Mouse (Mus musculus) liver, embryonic 15.5 days (tissue): Measurements from ENCODE around the gene B430218F22Rik. TPM values are rescaled to one million over a fixed set of nuclear protein-coding genes. Genes with fewer than 3 reads are reported as not detected.
"Not testable (repeated sequence)": the region's sequence is repeated elsewhere in the genome, so short reads cannot be mapped to it uniquely, and the experiment has no call there.

Source experiments
- ATAC-seq: fragments of 200-750 bp; cut with Nextera tagmentation; 2 replicates; pipeline ENCODE4 v1.8.0; 2017; ENCODE audit warnings: moderate number of reproducible peaks, mild to moderate bottlenecking, moderate library complexity; ENCODE audit not compliant: insufficient read depth
- H3K27ac ChIP-seq: fragments of 300-500 bp; sonication (generic); replicated peaks from 2 replicates; pipeline ENCODE4 v1.5.1; 2015; ENCODE audit warnings: mild to moderate bottlenecking, inconsistent platforms
- H3K27me3 ChIP-seq: fragments of 300-500 bp; sonication (generic); 2 replicates; pipeline ENCODE4 v1.6.1; 2015; ENCODE audit warnings: mild to moderate bottlenecking, inconsistent platforms
- H3K36me3 ChIP-seq: fragments of 300-500 bp; sonication (generic); replicated peaks from 2 replicates; pipeline ENCODE4 v1.6.1; 2015; ENCODE audit warnings: moderate library complexity, mild to moderate bottlenecking, inconsistent platforms
- H3K4me1 ChIP-seq: fragments of 300-500 bp; sonication (generic); replicated peaks from 2 replicates; pipeline ENCODE4 v1.6.1; 2015; ENCODE audit warnings: inconsistent platforms
- H3K4me2 ChIP-seq: fragments of 300-500 bp; sonication (generic); 2 replicates; pipeline ENCODE4 v1.6.1; 2015; ENCODE audit warnings: moderate library complexity, mild to moderate bottlenecking, inconsistent platforms
- H3K4me3 ChIP-seq: fragments of 300-500 bp; sonication (generic); replicated peaks from 2 replicates; pipeline ENCODE4 v1.5.1; 2015; ENCODE audit warnings: mild to moderate bottlenecking, inconsistent platforms
- H3K9ac ChIP-seq: fragments of 300-500 bp; sonication (generic); 2 replicates; pipeline ENCODE4 v1.6.1; 2015; ENCODE audit warnings: moderate library complexity, mild to moderate bottlenecking, inconsistent platforms
- H3K9me3 ChIP-seq: fragments of 300-500 bp; sonication (generic); replicated peaks from 2 replicates; pipeline ENCODE4 v1.6.1; 2016; ENCODE audit warnings: inconsistent platforms
- WGBS: fragments of 180-500 bp; shearing (Covaris S2); methylation state at CpG from one replicate; pipeline ENCODE4 v1.1.7; 2015; ENCODE audit warnings: mixed read lengths; ENCODE audit not compliant: insufficient replicate concordance; 5-methylcytosine and 5-hydroxymethylcytosine counted together
- polyA plus RNA-seq: library from polyadenylated mRNA; unstranded; fragments of >200 nt; fragmentation: Nextera tagmentation; extraction: Ambion mirVana; gene quantifications from 2 replicates; pipeline ENCODE4 v1.2.1, GENCODE M21; 2015

Gene B430218F22Rik
- 0.14 and 0.23 TPM in 2 replicates for polyA plus RNA-seq

DNA sequence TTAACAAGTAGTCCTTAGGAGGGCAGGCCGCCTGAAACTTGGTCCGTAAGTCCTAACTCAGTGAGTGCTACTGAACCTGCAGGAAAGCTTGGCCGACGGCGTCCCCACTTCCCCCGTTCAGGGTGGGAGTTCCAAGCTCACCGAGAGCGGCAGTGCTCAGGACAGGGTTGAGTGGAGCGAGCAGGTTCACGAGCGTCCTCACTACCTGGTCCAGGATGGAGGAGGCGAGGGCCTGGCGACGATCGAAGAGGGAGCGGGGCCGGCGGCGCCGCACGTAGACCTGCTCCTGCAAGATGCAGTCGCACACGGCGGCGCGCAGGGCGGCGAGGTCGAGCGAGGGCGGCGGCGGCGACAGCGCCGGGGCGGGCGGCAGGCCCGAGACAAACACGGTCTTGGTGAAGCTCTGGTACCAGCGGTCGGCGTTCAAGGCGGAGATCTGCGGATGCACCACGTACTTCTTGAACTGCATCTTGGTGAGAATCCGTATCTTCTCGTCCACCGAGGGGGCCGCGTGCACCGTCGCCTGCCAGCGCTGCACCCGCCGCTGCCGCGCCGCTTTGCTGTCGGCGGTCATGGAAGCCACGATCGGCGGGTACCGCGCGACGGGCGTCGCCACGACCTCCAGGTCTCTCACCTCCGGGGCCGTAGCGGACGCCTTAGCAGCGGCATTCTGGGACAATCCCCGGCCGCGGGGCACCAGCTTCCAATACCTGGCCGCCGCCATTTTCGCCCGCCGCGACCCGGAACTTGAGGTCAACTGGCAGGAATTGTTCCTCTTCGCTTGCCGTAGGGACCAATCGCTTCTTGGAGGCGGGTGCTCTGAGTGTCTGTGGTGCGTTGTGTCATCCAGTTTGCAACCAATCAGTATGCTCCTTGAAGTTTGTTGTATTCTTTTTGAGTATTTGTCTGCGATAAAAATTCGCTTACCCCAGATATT is at the start of gene B430218F22Rik, which contains the start of gene Mrps30:
B430218F22Rik (plus strand) TSS at position 120 of the 937 bp plus-strand sequence.
Mrps30 (minus strand) TSS at position 742 of the 937 bp plus-strand sequence.
- Histone ChIP-seq H3K9me3 (no peaks in the 10 kb centered on the region), H3K36me3 (peaks cover 30% of the 10 kb centered on the region), H3K27ac (peak within 1 kb of the TSS; percentile 74), H3K4me2 (peak within 1 kb of the TSS; percentile 84), H3K9ac (peak within 1 kb of the TSS; percentile 80), H3K4me1 (peaks cover 10% of the 10 kb centered on the region; the same call in 1 of the 2 replicates), H3K4me3 (peak within 1 kb of the TSS; percentile 88), H3K27me3 (no peaks in the 10 kb centered on the region)
- peak; percentile 96 for ATAC-seq
- under 1% methylated on average over 93 of the region's 93 CpGs for WGBS

- Histone ChIP-seq H3K9ac (no peak overlapping the region), H3K4me1 (no peaks in the 10 kb centered on the region), H3K27ac (no peak overlapping the region), H3K36me3 (no peaks in the 10 kb centered on the region), H3K9me3 (no peaks in the 10 kb centered on the region), H3K27me3 (no peaks in the 10 kb centered on the region), H3K4me2 (no peak overlapping the region), H3K4me3 (no peak overlapping the region)
- WGBS: 19% methylated on average over 10 of the region's 10 CpGs
- ATAC-seq: no peak
Observed at GRCm38 (mm10) chr13:118350257-118350656, 36.2 kb upstream of the B430218F22Rik start.

GRCm38 (mm10) chr13:118350870-118351269 is 35.6 kb upstream of the B430218F22Rik start:
- Histone ChIP-seq H3K27me3 (no peaks in the 10 kb centered on the region), H3K4me2 (no peak overlapping the region), H3K9ac (no peak overlapping the region), H3K27ac (no peak overlapping the region), H3K9me3 (no peaks in the 10 kb centered on the region), H3K4me3 (no peak overlapping the region), H3K36me3 (no peaks in the 10 kb centered on the region), H3K4me1 (no peaks in the 10 kb centered on the region)
- 74% methylated on average over 10 of the region's 10 CpGs for WGBS
- no peak for ATAC-seq

DNA sequence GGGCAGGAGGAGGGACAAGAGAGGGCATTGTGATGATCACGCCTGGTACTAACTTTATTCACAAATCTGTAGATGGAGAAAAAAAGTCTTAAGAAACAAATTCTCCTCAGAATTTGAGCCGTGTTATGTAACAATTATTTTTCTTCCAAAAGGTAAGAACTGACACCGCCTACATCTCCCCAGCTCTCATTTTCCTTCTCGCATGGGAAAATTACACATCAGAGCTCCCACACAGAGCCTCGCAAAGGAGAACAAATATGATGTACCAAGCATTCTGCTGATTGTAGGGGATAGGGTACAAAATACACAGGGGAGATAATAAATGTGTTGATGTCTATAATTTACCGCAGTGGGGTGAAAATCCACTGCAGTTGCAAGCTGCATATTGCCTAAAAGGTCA is 23.1 kb upstream of the B430218F22Rik start:
- H3K4me1 ChIP-seq: no peaks in the 10 kb centered on the region
- WGBS: 71% methylated on average over 6 of the region's 6 CpGs

DNA sequence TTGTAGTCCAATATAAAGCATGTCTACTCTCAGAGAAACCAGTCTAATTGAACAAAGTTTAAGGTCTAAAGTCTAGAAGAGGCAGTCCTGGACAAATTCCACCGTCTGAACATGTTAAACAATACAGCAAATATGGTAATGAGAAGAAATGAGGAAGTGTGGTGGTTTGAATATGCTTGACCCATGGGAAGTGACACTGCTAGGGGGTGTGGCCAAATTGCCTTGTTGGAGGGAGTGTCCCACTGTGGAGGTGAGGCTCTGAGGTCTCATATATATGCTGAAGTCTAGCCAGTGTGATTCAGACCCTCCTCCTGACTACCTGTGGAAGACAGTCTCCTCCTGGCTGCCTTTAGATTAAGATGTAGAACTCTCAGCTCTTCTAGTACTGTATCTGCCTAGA is 20.7 kb upstream of the B430218F22Rik start:
- no peak overlapping the region for H3K4me3 ChIP-seq
- H3K4me1 ChIP-seq: no peaks in the 10 kb centered on the region
- H3K27me3 ChIP-seq: no peaks in the 10 kb centered on the region
- H3K9ac ChIP-seq: no peak overlapping the region
- no peaks in the 10 kb centered on the region for H3K36me3 ChIP-seq
- no peak overlapping the region for H3K4me2 ChIP-seq
- 37% methylated on average over 1 of the region's 1 CpGs for WGBS
- no peak for ATAC-seq
- H3K27ac ChIP-seq: no peak overlapping the region
- H3K9me3 ChIP-seq: no peaks in the 10 kb centered on the region

More for the DNA sequence above, 23.1 kb upstream of the B430218F22Rik start:
- Histone ChIP-seq H3K27ac (no peak overlapping the region), H3K9me3 (no peaks in the 10 kb centered on the region), H3K36me3 (no peaks in the 10 kb centered on the region), H3K4me3 (no peak overlapping the region), H3K9ac (no peak overlapping the region), H3K27me3 (no peaks in the 10 kb centered on the region), H3K4me2 (no peak overlapping the region)
- ATAC-seq: no peak

GRCm38 (mm10) chr13:118372871-118373270 is 13.6 kb upstream of the B430218F22Rik start:
- Histone ChIP-seq H3K27ac (no peak overlapping the region), H3K27me3 (no peaks in the 10 kb centered on the region), H3K4me2 (no peak overlapping the region), H3K9me3 (no peaks in the 10 kb centered on the region), H3K4me1 (no peaks in the 10 kb centered on the region), H3K4me3 (no peak overlapping the region), H3K9ac (no peak overlapping the region), H3K36me3 (peaks cover 7% of the 10 kb centered on the region)
- ATAC-seq: no peak
- WGBS: 55% methylated on average over 4 of the region's 4 CpGs

DNA sequence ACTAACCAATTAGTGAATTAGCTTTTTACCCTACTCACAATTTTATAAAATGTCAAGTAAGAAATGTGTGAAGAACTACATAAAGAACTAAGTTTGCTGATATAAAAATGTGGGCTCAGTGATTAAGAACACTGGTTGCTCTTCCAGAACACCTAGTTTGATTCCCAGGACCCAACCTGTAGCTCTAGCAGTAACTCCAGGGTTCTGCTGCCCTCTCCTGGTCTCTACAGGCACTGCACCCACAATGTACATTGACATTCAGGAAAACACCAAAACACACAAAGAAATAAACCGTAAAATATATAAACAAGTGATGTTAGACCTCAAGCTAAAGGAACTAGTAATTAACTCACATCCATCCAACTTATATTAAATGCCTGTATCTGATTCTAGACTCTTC is 7.3 kb upstream of the B430218F22Rik start:
- no peaks in the 10 kb centered on the region for H3K4me1 ChIP-seq
- H3K4me3 ChIP-seq: no peak overlapping the region
- H3K4me2 ChIP-seq: no peak overlapping the region
- H3K36me3 ChIP-seq: peaks cover 57% of the 10 kb centered on the region
- 50% methylated on average over 1 of the region's 1 CpGs for WGBS
- H3K9ac ChIP-seq: no peak overlapping the region
- no peaks in the 10 kb centered on the region for H3K27me3 ChIP-seq
- ATAC-seq: no peak
- no peaks in the 10 kb centered on the region for H3K9me3 ChIP-seq
- H3K27ac ChIP-seq: no peak overlapping the region

GRCm38 (mm10) chr13:118380381-118380780 is 6.0 kb upstream of the B430218F22Rik start:
- H3K4me3 ChIP-seq: no peak overlapping the region
- no peaks in the 10 kb centered on the region for H3K27me3 ChIP-seq
- ATAC-seq: no peak
- no peak overlapping the region for H3K27ac ChIP-seq
- H3K36me3 ChIP-seq: peaks cover 66% of the 10 kb centered on the region
- H3K9me3 ChIP-seq: no peaks in the 10 kb centered on the region
- H3K4me1 ChIP-seq: no peaks in the 10 kb centered on the region
- no peak overlapping the region for H3K9ac ChIP-seq
- H3K4me2 ChIP-seq: no peak overlapping the region
- 73% methylated on average over 10 of the region's 10 CpGs for WGBS

DNA sequence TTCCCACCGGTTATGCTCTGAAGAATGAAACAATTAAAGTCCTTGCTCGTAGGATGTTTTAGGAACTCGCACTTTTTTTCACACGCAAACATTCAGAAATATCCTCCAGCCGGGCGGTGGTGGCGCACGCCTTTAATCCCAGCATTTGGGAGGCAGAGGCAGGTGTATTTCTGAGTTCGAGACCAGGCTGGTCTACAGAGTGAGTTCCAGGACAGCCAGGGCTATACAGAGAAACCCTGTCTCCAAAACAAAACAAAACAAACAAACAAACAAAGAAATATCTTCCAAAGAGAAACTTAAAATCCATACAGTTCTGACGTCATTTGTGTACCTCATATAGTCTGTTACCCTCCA is 995 bp downstream of the B430218F22Rik start:
- Histone ChIP-seq H3K27ac (peak overlapping the region; percentile 70), H3K9ac (0 out of 2 replicates have a peak overlapping the region, but pooled peaks have one; percentile 27), H3K4me3 (peak overlapping the region; percentile 88), H3K36me3 (peaks cover 25% of the 10 kb centered on the region), H3K4me2 (peak overlapping the region; percentile 84), H3K4me1 (peaks cover 10% of the 10 kb centered on the region; the same call in 1 of the 2 replicates)
- not testable (repeated sequence) for H3K27me3 ChIP-seq, H3K9me3 ChIP-seq
- WGBS: 6% methylated on average over 10 of the region's 10 CpGs
- peak; percentile 32 for ATAC-seq

GRCm38 (mm10) chr13:118395803-118396202 is 9.4 kb downstream of the B430218F22Rik start:
- H3K4me2 ChIP-seq: no peak overlapping the region
- no peaks in the 10 kb centered on the region for H3K27me3 ChIP-seq
- no peak overlapping the region for H3K9ac ChIP-seq
- no peak for ATAC-seq
- no peak overlapping the region for H3K4me3 ChIP-seq
- H3K9me3 ChIP-seq: no peaks in the 10 kb centered on the region
- 63% methylated on average over 3 of the region's 3 CpGs for WGBS
- no peaks in the 10 kb centered on the region for H3K4me1 ChIP-seq
- no peak overlapping the region for H3K27ac ChIP-seq
- no peaks in the 10 kb centered on the region for H3K36me3 ChIP-seq

DNA sequence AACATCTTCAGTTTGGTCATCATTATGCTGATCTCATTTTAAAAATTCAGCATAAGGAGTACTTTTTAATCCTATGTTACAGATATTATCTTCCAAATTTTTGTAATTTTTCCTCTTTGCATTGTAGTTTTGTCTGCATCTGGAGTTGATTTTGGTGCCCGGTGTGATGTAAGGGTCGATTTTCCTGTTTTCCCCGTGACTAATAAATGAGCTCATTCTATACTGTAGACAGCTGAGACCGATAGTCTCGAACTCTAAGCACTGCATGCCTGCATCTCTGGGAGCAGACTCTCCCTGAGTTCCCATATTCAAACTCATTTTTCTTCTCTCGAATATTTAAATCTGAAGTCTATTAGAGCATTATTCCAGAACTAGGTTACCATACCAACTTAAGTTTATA is 13.9 kb downstream of the B430218F22Rik start:
- Histone ChIP-seq H3K4me2 (no peak overlapping the region), H3K4me3 (no peak overlapping the region), H3K4me1 (no peaks in the 10 kb centered on the region), H3K27ac (no peak overlapping the region), H3K9me3 (no peaks in the 10 kb centered on the region), H3K9ac (no peak overlapping the region), H3K36me3 (no peaks in the 10 kb centered on the region), H3K27me3 (no peaks in the 10 kb centered on the region)
- 54% methylated on average over 6 of the region's 6 CpGs for WGBS
- ATAC-seq: no peak
